Mouse (Mus musculus): ENCODE measurements at regions not wholly inside any gene's neighbourhood (a gene's known extent, or its start where the extent isn't known, plus 50 kb on each side); places are given as distances from the start of the nearest gene placed in this dataset.

GRCm38 (mm10) chr2:131734740-131735378 is 124.7 kb downstream of the Erv3 start:
- DNase-seq: no peak

- DNase-seq: no peak
These were observed 133.0 kb downstream of the Erv3 start for GRCm38 (mm10) chr2:131726533-131726932.

- no peak for DNase-seq
These were observed 137.7 kb downstream of the Erv3 start for GRCm38 (mm10) chr2:131721631-131722545.

- DNase-seq: no peak
These were observed 142.0 kb downstream of the Erv3 start for GRCm38 (mm10) chr2:131717561-131717960.

GRCm38 (mm10) chr2:131716841-131717240 is 142.7 kb downstream of the Erv3 start:
- DNase-seq: no peak

- no peak for DNase-seq
These were observed 144.2 kb downstream of the Erv3 start for GRCm38 (mm10) chr2:131715381-131715780.

- DNase-seq: no peak
These were observed 147.7 kb downstream of the Erv3 start for GRCm38 (mm10) chr2:131711886-131712285.

- DNase-seq: no peak
These were observed 144.5 kb upstream of the Adra1d start for GRCm38 (mm10) chr2:131706565-131706964.

- no peak for DNase-seq
These were observed 142.3 kb upstream of the Adra1d start for GRCm38 (mm10) chr2:131704406-131704805.

GRCm38 (mm10) chr2:131702146-131702545 is 140.1 kb upstream of the Adra1d start:
- no peak for DNase-seq

- DNase-seq: no peak
These were observed 137.7 kb upstream of the Adra1d start for GRCm38 (mm10) chr2:131699798-131700197.

- DNase-seq: no peak
These were observed 136.2 kb upstream of the Adra1d start for GRCm38 (mm10) chr2:131698008-131698965.

- DNase-seq: no peak
These were observed 134.2 kb upstream of the Adra1d start for GRCm38 (mm10) chr2:131696307-131696706.

- no peak for DNase-seq
These were observed 127.9 kb upstream of the Adra1d start for GRCm38 (mm10) chr2:131689996-131690395.

GRCm38 (mm10) chr2:131688282-131688681 is 126.2 kb upstream of the Adra1d start:
- DNase-seq: no peak

GRCm38 (mm10) chr2:131687449-131687848 is 125.4 kb upstream of the Adra1d start:
- DNase-seq: no peak

GRCm38 (mm10) chr2:131686748-131687147 is 124.7 kb upstream of the Adra1d start:
- DNase-seq: peak in 1 of 2 experiments; percentile 15

GRCm38 (mm10) chr2:131685326-131685725 is 123.2 kb upstream of the Adra1d start:
- DNase-seq: no peak

GRCm38 (mm10) chr2:131683734-131684133 is 121.7 kb upstream of the Adra1d start:
- no peak for DNase-seq

- DNase-seq: no peak
These were observed 116.4 kb upstream of the Adra1d start for GRCm38 (mm10) chr2:131678484-131678883.

GRCm38 (mm10) chr2:131676736-131677135 is 114.7 kb upstream of the Adra1d start:
- no peak for DNase-seq

GRCm38 (mm10) chr2:131674872-131675271 is 112.8 kb upstream of the Adra1d start:
- DNase-seq: no peak

GRCm38 (mm10) chr2:131673351-131673750 is 111.3 kb upstream of the Adra1d start:
- no peak for DNase-seq
